Mouse (Mus musculus): ENCODE data around the gene Olfr1451.

GRCm38 (mm10) chr19:12994714-12995113 lies at the start of gene Olfr1451:
- TF ChIP-seq POLR2A (IDR thresholded peaks at IDR 0.05; ENCODE audit: control insufficient read depth, low read depth, low read length) (no peak), CTCF (IDR thresholded peaks at IDR 0.05; ENCODE audit: control insufficient read depth, insufficient read depth, insufficient replicate concordance, low read depth, low read length) (no peak)
